Mouse (Mus musculus) midbrain, embryonic 16.5 days (tissue): ENCODE data around the gene Chd3. TPM values are rescaled to one million over a fixed set of nuclear protein-coding genes. Genes with fewer than 3 reads are reported as not detected.
"Not testable (repeated sequence)": the region's sequence is repeated elsewhere in the genome, so short reads cannot be mapped to it uniquely, and the experiment has no call there.

Experiments
- ATAC-seq: fragments of 200-750 bp; cut with Nextera tagmentation; 2 replicates; pipeline ENCODE4 v1.8.0; 2017; ENCODE audit warnings: moderate TSS enrichment
- H3K27ac ChIP-seq: fragments of 300-500 bp; sonication (generic); 2 replicates; pipeline ENCODE4 v1.5.1; 2014; ENCODE audit warnings: mild to moderate bottlenecking, low read length, mixed read lengths
- H3K27me3 ChIP-seq: fragments of 300-500 bp; sonication (generic); 2 replicates; pipeline ENCODE4 v1.6.1; 2014; ENCODE audit warnings: low read depth, low read length, mixed read lengths; ENCODE audit not compliant: control insufficient read depth, insufficient read depth
- H3K36me3 ChIP-seq: fragments of 300-500 bp; sonication (generic); 2 replicates; pipeline ENCODE4 v1.6.1; 2014; ENCODE audit warnings: mild to moderate bottlenecking, low read length, moderate library complexity, mixed read lengths; ENCODE audit not compliant: control insufficient read depth, insufficient read depth
- H3K4me1 ChIP-seq: fragments of 300-500 bp; sonication (generic); 2 replicates; pipeline ENCODE4 v1.6.1; 2014; ENCODE audit warnings: mild to moderate bottlenecking, low read length, mixed read lengths; ENCODE audit not compliant: control insufficient read depth, insufficient read depth
- H3K4me2 ChIP-seq: fragments of 300-500 bp; sonication (generic); 2 replicates; pipeline ENCODE4 v1.6.1; 2014; ENCODE audit warnings: mild to moderate bottlenecking, low read length, mixed read lengths
- H3K4me3 ChIP-seq: fragments of 300-500 bp; sonication (generic); 2 replicates; pipeline ENCODE4 v1.5.1; 2014; ENCODE audit warnings: low read depth, mild to moderate bottlenecking, low read length, moderate library complexity, mixed read lengths
- H3K9ac ChIP-seq: fragments of 300-500 bp; sonication (generic); 2 replicates; pipeline ENCODE4 v1.6.1; 2014; ENCODE audit warnings: low read depth, low read length, mixed read lengths
- H3K9me3 ChIP-seq: fragments of 300-500 bp; sonication (generic); replicated peaks from 2 replicates; pipeline ENCODE4 v1.6.1; 2014; ENCODE audit warnings: mild to moderate bottlenecking, low read length, mixed read lengths; ENCODE audit not compliant: control insufficient read depth, poor library complexity, severe bottlenecking
- WGBS: fragments of 180-500 bp; shearing (Covaris S2); extraction: QIAGEN DNeasy Blood & Tissue Kit; methylation state at CpG from one replicate; pipeline ENCODE4 v1.1.7; 2014; 5-methylcytosine and 5-hydroxymethylcytosine counted together
- polyA plus RNA-seq: library from polyadenylated mRNA; unstranded; fragments of >200 nt; fragmentation: Nextera tagmentation; extraction: Ambion mirVana; gene quantifications from 2 replicates; pipeline ENCODE4 v1.2.1, GENCODE M21; 2015

Chd3 gene
- polyA plus RNA-seq, 1 experiment from 2014 or later, result 86.1 TPM

DNA sequence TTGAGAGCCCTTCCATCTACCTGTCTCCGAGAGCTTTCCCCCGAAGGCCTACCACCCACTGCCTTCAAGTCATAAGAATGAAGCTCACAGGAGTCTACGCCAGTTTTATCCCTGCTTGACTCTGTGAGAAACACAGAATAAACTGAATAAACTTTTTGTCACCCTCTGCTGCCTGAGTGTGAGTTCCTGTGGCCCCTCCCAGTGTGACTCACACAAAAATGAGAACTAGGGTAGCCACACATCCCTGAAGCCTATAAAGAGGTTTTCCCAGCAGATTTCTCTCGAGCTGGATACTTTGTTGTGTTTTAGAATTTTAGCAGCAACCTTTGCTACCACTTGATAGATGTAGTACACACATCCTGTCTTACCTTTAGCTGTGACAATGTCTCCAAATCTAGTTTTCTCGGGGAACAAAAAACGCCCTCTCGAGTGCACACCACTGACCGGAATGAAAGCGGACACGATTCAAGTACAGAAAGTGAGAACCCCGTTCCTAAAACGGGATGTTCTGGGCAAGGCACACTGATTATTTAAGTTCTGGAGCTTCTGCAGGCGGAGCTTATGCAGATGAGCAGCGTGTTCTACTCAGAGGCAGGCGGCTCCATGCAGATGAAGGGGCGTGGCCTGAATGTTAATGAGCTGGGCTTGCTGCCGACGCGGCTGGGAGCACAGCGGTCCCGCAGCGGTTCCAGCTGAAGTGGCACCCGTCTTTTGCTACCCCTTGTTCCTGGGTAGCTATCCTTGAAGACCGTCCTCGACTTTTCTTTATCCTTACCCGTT is 43.4 kb downstream of the Chd3 start, which contains the start of gene Kcnab3:
Gene Kcnab3 (plus strand): TSS at position 631 of the 780 bp plus-strand sequence.
- H3K4me1 ChIP-seq, result peaks cover 39% of the 10 kb centered on the region
- H3K36me3 ChIP-seq, result no peaks in the 10 kb centered on the region
- H3K9me3 ChIP-seq, result no peaks in the 10 kb centered on the region
- no peak within 1 kb of the TSS; the same call in 1 of the 2 replicates for H3K27ac ChIP-seq
- H3K4me3 ChIP-seq, result peak within 1 kb of the TSS; percentile 50
- peak within 1 kb of the TSS; percentile 73 for H3K9ac ChIP-seq
- no peaks in the 10 kb centered on the region; the same call in 1 of the 2 replicates for H3K27me3 ChIP-seq
- H3K4me2 ChIP-seq, result peak within 1 kb of the TSS; percentile 78
- ATAC-seq, result peak; percentile 37; the same call in 1 of the 2 replicates
- 12% methylated on average over 26 of the region's 26 CpGs for WGBS

DNA sequence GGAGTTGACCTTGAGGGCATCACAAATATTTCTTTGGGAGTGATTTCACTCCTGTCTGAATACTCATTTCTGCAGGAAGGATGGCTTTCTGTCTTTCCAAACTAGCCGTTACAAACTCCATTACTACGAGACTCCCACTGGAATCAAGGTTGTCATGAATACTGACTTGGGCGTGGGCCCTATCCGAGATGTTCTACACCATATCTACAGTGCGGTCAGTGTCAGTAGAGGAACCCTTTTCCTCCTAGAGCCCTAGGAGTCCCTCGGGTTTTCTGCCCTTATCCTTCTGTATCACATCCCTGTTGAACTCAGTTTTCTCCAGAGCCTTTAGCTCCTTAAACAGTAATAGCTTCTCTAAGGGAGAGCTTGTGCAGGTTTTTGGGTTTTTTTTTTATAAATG is 44.5 kb downstream of the Chd3 start:
- H3K4me1 ChIP-seq, result peaks cover 39% of the 10 kb centered on the region
- peak overlapping the region; percentile 68 for H3K4me3 ChIP-seq
- H3K9me3 ChIP-seq, result no peaks in the 10 kb centered on the region
- H3K36me3 ChIP-seq, result 0 out of 2 replicates have a peak, but pooled peaks cover 1% of the 10 kb centered on the region
- 89% methylated on average over 6 of the region's 6 CpGs for WGBS
- H3K4me2 ChIP-seq, result peak overlapping the region; percentile 91
- 0 out of 2 replicates have a peak overlapping the region, but pooled peaks have one; percentile 77 for H3K9ac ChIP-seq
- H3K27me3 ChIP-seq, result no peaks in the 10 kb centered on the region; the same call in 1 of the 2 replicates
- no peak for ATAC-seq
- H3K27ac ChIP-seq, result no peak overlapping the region

DNA sequence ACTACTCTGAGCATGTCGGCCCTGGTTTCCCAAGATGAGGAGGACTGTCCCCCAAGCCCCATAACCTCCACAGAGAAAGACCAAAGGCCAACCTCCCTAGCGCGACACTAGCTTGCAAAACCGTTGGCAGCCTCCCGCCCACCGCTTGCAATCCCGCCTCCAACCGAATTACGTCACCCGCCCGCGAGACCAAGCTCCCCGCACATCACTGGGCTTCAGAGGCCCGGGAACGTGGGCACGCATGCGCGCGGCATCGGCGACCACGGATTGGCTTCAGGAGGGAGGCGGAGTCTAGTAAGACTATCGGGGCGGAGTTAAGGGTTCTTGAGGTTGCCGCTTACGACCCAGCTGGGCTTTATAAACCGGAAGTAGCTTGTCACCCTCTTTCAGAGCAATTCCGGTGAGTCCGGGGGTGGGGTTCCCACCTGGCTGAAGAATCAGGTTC is 45.5 kb downstream of the Chd3 start, which contains the start of the genes Cntrob and Trappc1:
Gene Cntrob (minus strand): TSS at position 109 of the 445 bp plus-strand sequence.
Gene Trappc1 (plus strand): TSS at position 314 of the 445 bp plus-strand sequence.
- H3K36me3 ChIP-seq, result 0 out of 2 replicates have a peak, but pooled peaks cover 7% of the 10 kb centered on the region
- no peaks in the 10 kb centered on the region for H3K9me3 ChIP-seq
- peak within 1 kb of the TSS; percentile 92 for H3K27ac ChIP-seq
- under 1% methylated on average over 30 of the region's 30 CpGs for WGBS
- peaks cover 39% of the 10 kb centered on the region for H3K4me1 ChIP-seq
- ATAC-seq, result peak; percentile 96
- H3K4me2 ChIP-seq, result peak within 1 kb of the TSS; percentile 91
- peak within 1 kb of the TSS; percentile 87 for H3K9ac ChIP-seq
- no peaks in the 10 kb centered on the region; the same call in 1 of the 2 replicates for H3K27me3 ChIP-seq
- H3K4me3 ChIP-seq, result peak within 1 kb of the TSS; percentile 68

DNA sequence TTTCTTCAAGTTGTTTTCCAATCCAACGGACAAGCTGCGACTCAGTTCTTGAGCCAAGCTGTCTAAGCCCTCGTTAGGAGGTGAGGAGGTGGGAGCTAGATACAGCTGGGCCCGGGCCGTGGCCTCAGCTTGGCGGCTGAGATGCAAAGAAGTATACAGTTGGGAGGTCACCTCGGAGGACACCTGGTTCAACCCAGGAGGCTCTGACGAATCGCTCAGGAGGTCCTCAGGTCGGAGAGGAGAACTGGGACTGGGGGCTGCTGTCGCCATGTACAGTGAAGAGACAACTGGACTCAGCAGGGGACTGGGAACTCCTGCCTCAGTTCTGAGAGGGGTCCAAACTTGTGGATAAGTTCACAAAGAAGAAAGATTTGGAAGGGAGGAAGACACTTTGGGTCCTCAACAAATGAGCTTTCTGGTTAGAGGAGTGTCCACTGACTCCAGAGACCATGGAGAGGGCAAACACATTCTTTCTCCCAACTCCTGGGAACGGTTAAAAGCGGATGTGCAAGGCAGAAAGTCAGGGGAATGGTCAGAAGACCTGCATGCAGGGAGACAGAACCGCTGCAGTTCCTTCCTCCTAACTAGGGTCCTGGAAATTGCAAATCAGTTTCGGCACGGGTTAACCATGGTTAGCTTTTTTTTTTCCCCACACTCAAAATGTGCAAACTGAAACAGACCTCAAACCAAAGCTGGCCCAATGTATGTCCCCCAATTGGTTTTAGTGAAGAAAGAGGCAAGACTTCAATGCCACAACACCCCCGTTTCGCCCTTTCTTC is 46.3 kb downstream of the Chd3 start:
- Histone ChIP-seq H3K36me3 (peaks cover 8% of the 10 kb centered on the region; the same call in 1 of the 2 replicates), H3K4me1 (peaks cover 39% of the 10 kb centered on the region), H3K4me3 (peak overlapping the region; percentile 68), H3K9me3 (no peaks in the 10 kb centered on the region), H3K4me2 (peak overlapping the region; percentile 82), H3K9ac (peak overlapping the region; percentile 87), H3K27me3 (no peaks in the 10 kb centered on the region; the same call in 1 of the 2 replicates), H3K27ac (peak overlapping the region; percentile 92)
- ATAC-seq, result no peak
- 22% methylated on average over 18 of the region's 18 CpGs for WGBS

DNA sequence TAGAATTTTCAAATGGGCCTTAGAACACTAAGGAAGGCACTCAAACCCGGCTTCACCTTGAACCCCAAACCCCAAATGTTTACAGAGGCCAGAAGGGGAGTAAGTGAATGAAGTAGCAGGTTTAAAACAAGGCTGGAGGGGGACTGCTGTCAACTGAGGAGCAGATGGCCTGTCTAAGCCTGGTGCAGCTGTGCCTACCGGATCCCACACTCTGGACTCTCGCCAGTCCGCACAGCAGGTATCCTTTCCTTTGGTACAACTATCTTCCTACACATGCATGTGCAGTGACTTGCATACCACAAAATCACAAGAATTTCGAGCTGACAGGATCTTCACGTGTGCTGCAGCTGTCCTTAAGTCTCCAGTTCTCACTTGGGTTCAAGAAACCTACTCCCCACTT is 47.2 kb downstream of the Chd3 start:
- H3K4me2 ChIP-seq, result peak overlapping the region; percentile 82
- H3K27me3 ChIP-seq, result no peaks in the 10 kb centered on the region
- ATAC-seq, result no peak
- peaks cover 13% of the 10 kb centered on the region; the same call in 1 of the 2 replicates for H3K36me3 ChIP-seq
- no peak overlapping the region for H3K27ac ChIP-seq
- peak overlapping the region; percentile 32 for H3K9ac ChIP-seq
- H3K4me1 ChIP-seq, result peaks cover 36% of the 10 kb centered on the region
- 62% methylated on average over 6 of the region's 6 CpGs for whole genome bisulfite sequencing
- H3K9me3 ChIP-seq, result no peaks in the 10 kb centered on the region
- H3K4me3 ChIP-seq, result no peak overlapping the region

DNA sequence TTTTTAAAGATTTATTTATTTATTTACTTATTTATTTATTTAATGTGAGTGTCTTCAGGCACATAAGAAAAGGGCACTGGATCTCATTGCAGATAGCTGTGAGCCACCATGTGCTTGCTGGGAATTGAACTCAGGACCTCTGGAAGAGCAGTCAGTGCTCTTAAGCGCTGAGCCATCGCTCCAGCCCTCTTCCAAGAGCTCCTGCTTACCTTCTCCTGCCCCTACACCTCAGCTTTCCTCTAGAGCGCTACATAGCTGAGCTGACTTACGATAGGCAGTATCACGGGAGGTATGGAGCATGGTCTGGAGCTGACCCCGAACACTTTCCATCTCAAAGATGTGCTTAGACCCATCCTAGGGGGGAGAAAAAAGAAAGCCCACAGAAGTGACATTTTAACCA is 47.6 kb downstream of the Chd3 start:
- Histone ChIP-seq H3K4me3 (no peak overlapping the region), H3K9ac (no peak overlapping the region), H3K36me3 (peaks cover 13% of the 10 kb centered on the region; the same call in 1 of the 2 replicates), H3K27ac (no peak overlapping the region), H3K27me3 (no peaks in the 10 kb centered on the region), H3K9me3 (no peaks in the 10 kb centered on the region), H3K4me2 (no peak overlapping the region), H3K4me1 (peaks cover 31% of the 10 kb centered on the region)
- WGBS, result 91% methylated on average over 6 of the region's 6 CpGs
- ATAC-seq, result no peak

DNA sequence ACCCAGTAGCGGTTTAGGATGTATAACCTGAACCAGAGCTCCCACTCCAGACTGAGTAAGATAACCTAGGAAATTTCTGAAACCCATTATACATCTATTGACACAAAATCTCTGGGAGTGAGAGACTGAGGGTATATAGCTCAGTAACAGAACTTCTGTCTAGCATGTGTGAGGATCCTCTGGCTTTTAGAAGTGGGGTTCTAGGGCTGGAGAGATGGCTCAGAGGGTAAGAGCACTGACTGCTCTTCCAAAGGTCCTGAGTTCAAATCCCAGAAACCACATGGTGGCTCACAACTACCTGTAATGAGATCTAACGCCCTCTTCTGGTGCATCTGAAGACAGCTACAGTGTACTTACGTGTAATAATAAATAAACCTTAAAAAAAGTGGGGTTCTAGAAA is 51.2 kb downstream of the Chd3 start:
- not testable (repeated sequence) for ATAC-seq, H3K27ac ChIP-seq, H3K27me3 ChIP-seq, H3K4me2 ChIP-seq, H3K9me3 ChIP-seq, H3K4me3 ChIP-seq, H3K9ac ChIP-seq
- H3K4me1 ChIP-seq, result peaks cover 16% of the 10 kb centered on the region
- peaks cover 20% of the 10 kb centered on the region; the same call in 1 of the 2 replicates for H3K36me3 ChIP-seq
- WGBS, result 94% methylated on average over 3 of the region's 3 CpGs

DNA sequence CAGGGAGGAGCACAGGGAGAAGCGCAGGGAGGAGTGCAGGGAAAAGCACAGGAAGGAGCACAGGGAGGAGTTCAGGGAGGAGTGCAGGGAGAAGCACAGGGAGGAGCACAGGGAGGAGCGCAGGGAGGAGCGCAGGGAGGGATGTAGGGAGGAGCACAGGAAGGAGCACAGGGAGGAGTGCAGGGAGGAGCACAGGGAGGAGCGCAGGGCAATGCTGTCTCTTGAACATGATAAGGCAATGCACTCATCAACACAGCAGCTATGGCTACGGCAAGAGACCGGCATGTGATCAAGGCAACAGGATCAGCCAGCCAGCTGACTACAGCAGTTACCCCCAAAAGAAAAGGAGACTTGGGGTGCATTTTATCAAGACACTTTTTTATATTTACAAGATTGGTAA is 52.8 kb downstream of the Chd3 start:
- Histone ChIP-seq H3K36me3 (peaks cover 20% of the 10 kb centered on the region; the same call in 1 of the 2 replicates), H3K9ac (no peak overlapping the region), H3K9me3 (no peaks in the 10 kb centered on the region), H3K27me3 (no peaks in the 10 kb centered on the region), H3K27ac (no peak overlapping the region), H3K4me2 (no peak overlapping the region), H3K4me1 (no peaks in the 10 kb centered on the region; the same call in 1 of the 2 replicates), H3K4me3 (no peak overlapping the region)
- ATAC-seq, result no peak
- 98% methylated on average over 6 of the region's 6 CpGs for WGBS
